Mouse (Mus musculus): ENCODE measurements at regions not wholly inside any gene's neighbourhood (a gene's known extent, or its start where the extent isn't known, plus 50 kb on each side); places are given as distances from the start of the nearest gene placed in this dataset.

DNA sequence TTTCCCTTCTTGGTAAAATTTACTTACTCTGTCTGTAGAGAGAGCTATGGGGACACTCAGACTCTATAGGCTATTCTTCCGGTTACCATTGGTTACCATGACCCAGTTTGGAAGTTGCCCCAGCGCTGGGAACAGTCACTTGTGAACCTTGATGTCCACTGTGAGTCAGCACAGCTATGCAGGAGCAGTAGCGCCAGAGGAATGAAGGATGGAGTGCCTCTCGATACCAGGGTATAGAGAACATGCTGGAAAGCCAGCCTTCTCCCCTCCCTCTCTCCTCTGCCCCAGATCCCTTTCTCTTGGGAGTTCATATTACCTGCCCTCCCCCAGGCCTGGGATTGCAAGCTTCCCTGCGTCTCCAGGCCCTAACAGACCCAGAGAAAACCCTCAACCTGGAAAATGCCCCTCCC lies 141.8 kb downstream of the Zfp36l1 start:
- no peak for ATAC-seq (replicated peaks; ENCODE audit: low FRiP score, poor library complexity, severe bottlenecking)

GRCm38 (mm10) chr12:79970227-79970901 lies 142.4 kb downstream of the Zfp36l1 start:
- ATAC-seq (replicated peaks; ENCODE audit: low FRiP score, poor library complexity, severe bottlenecking): no peak

DNA sequence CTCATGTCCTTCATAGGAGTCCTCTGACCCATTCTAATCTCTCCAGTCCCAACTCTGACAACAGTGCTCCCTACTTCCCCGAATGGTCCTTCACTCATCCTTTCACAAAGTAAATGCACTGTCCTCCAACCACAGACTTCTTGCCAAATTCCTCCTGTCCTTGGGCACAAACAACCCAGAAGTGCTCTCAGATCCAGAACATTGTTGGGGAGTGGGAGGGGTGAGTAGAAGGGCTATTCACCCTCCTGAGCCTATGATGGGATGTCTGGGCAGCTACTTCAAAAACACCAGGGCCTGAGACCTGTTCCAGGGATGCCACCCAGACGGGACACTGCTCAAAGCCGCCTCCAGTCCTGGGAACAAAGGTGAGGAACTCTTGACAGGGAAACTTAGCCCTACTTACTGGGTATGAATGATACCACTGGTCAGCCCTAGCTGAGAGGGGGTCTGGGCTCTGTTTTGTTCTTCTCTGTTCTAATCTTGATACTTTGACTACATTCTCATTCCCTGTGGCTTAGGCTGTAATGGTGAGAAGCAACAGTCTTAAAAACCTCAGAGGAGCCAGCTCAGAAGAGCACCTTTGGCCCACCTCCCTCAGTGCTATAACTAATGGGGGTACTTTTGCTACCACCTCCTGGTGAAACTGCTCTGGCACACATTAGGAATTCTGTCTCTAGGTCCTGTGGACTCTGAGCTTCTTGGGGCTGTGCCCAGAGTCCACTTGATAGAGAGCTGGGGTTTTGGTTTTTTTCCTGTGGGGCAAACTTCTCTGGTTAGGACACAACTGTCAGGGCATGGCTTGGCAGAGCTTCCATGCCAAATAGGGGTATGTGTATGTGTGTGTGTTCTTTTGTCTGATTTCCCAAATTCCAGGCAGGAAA lies 143.2 kb downstream of the Zfp36l1 start:
- ATAC-seq (replicated peaks; ENCODE audit: low FRiP score, poor library complexity, severe bottlenecking): no peak

- ATAC-seq (replicated peaks; ENCODE audit: low FRiP score, poor library complexity, severe bottlenecking): no peak
Measured at GRCm38 (mm10) chr12:79968676-79969075, 144.1 kb downstream of the Zfp36l1 start.

GRCm38 (mm10) chr12:79967491-79968255 lies 145.1 kb downstream of the Zfp36l1 start:
- ATAC-seq (replicated peaks; ENCODE audit: low FRiP score, poor library complexity, severe bottlenecking): no peak

- ATAC-seq (replicated peaks; ENCODE audit: low FRiP score, poor library complexity, severe bottlenecking): no peak
Measured at GRCm38 (mm10) chr12:79966621-79967490, 146.0 kb downstream of the Zfp36l1 start.

GRCm38 (mm10) chr12:79966289-79966615 lies 146.6 kb downstream of the Zfp36l1 start:
- no peak for ATAC-seq (replicated peaks; ENCODE audit: low FRiP score, poor library complexity, severe bottlenecking)

DNA sequence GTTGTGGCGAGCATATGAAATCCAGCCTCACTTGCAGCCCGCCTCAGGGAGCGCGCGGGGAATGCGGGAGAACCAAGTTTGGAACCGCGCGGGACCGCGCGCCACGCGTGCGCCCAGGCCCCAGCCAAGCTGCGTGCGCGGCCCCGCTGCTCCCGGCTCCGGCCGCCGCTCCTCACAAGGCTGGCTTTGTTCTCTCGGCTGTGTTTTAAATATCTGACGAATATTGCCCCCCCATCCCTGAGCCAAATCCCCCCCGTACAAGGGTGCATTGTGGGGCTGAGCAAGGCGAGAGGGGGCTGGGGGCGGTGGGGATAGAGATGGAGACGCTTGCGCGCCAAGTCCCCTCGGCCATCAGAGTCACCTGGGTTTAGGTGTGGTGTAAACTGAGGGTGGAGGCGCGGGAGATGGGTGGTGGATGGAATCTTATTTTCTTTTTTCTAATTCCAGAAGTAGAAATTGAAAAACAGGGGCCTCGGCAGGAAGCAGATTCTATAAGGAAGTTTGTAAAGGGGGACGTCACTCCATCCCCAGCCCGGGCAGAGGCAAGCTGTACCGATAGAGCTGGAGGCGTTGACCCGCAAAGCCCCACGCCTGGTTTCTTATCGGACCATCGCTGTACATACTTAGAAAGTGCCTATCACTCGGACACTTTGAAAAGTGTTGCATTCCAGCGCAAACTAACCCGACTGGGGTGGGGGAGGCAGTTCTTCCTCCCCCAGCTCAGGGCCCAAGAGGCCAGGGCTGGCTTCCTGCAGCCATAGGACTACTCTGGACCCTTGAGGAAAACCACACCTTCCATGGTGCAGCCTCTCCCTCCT lies 147.1 kb downstream of the Zfp36l1 start:
- 0 out of 2 replicates have a peak, but pooled peaks have one; percentile 23 for ATAC-seq (replicated peaks; ENCODE audit: low FRiP score, poor library complexity, severe bottlenecking)

GRCm38 (mm10) chr12:79963443-79964025 lies 149.3 kb downstream of the Zfp36l1 start:
- no peak for ATAC-seq (replicated peaks; ENCODE audit: low FRiP score, poor library complexity, severe bottlenecking)

DNA sequence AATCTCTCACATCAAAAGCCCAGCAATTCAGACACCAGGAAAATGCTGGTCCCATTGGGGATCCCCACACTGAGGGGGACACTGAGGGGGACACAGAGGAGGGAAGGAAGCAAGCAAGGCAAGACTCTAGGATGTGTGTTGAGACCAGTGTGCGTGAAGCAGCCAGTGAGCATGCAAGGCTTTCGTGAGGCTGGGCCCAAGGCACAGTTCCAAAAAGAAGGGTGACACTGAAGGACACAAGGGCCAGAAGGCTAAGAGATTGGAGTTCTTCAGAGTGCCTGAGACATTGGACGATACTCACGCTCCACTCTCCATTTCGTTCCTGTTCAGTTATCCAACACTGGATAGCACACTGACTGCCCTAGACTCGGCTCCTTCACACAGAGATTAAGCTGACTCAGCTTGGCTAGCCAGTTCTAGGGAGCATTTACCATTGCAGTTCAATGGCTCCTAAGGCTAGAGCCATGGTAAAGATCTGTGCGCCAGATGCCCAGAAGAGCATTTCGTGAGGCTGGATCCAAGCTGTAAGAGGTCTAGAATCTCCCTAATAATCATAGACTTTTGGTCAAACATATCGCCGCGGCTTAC lies 150.1 kb downstream of the Zfp36l1 start:
- ATAC-seq (replicated peaks; ENCODE audit: low FRiP score, poor library complexity, severe bottlenecking): no peak

DNA sequence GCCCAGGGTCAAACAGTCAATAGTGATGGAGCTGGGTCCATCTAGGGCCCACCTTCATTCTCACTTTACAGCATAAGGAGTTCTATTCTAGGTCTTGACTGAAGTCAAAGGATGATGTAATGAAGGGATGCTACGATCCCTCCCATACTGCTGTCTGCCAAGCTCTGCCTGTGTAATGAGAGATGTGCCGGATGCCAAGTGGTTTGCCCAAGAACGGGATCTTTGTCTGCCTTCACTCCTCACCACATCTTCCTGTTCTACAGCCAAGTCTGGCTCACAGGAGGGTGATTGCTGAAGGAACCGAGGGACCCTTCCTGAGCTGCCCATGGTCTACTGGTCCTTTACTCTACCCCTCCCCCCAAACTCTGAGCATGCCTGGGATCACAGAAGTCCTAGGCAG lies 150.9 kb downstream of the Zfp36l1 start:
- no peak for ATAC-seq (replicated peaks; ENCODE audit: low FRiP score, poor library complexity, severe bottlenecking)

GRCm38 (mm10) chr12:79961076-79961475 lies 151.7 kb downstream of the Zfp36l1 start:
- ATAC-seq (replicated peaks; ENCODE audit: low FRiP score, poor library complexity, severe bottlenecking): no peak

GRCm38 (mm10) chr12:79960446-79960845 lies 152.4 kb downstream of the Zfp36l1 start:
- no peak for ATAC-seq (replicated peaks; ENCODE audit: low FRiP score, poor library complexity, severe bottlenecking)

GRCm38 (mm10) chr12:79959540-79960305 lies 153.1 kb downstream of the Zfp36l1 start:
- no peak for ATAC-seq (replicated peaks; ENCODE audit: low FRiP score, poor library complexity, severe bottlenecking)

DNA sequence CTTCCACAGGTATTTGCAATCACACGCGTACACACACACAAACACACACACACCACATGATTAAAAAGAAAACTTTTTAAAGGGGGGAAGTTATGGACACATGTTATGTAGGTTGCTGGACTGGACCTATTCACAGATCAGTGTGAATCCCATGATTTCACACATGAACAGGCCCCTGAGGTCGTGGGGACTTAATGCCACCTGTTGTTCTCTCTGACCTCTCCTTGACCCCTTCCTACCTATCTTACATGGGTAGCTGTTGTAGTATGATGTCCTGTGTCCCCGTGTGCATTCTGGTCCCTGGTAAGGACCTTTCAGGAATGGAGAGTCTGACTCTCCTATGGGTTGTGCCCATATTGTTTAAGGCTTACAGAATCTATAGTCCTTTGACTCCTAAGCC lies 155.6 kb downstream of the Zfp36l1 start:
- ATAC-seq (replicated peaks; ENCODE audit: low FRiP score, poor library complexity, severe bottlenecking): no peak

GRCm38 (mm10) chr12:79956351-79956750 lies 156.5 kb downstream of the Zfp36l1 start:
- no peak for ATAC-seq (replicated peaks; ENCODE audit: low FRiP score, poor library complexity, severe bottlenecking)

GRCm38 (mm10) chr12:79955501-79955900 lies 157.3 kb downstream of the Zfp36l1 start:
- ATAC-seq (replicated peaks; ENCODE audit: low FRiP score, poor library complexity, severe bottlenecking): no peak
